Mouse (Mus musculus) frontal cortex, postnatal 10 days (tissue): ENCODE measurements around the gene Zmat5.

Source experiments
- DNase-seq, 2 experiments: peaks; one replicate each; pipeline ENCODE4 v3.0.0; 2022; ENCODE audit warnings: low spot score in 2 of 2, mixed read lengths in 1 of 2

Gene Zmat5

DNA sequence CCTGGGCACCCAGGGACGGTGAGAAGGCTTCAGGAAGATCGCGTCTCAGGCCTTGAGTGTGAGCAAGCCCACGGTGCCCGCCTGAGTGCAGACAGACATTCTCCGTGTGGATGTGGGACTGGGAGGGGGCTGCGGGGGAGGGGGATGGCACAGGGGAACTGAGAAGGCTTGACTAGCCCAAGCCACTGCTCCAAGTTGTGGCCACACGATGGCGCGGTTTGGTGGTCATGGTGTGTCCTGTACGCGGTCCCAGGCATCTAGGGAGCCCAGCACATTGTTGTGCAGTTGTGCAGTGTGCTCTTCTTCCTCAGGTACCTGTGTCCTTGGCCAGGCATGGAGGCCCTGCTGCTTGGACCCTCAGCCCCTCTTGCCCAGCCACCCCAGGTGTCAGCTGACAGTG lies 29.7 kb downstream of the Zmat5 start:
- DNase-seq, result no peak

GRCm38 (mm10) chr11:4736355-4736754 lies 31.9 kb downstream of the Zmat5 start:
- DNase-seq, result no peak

- DNase-seq, result no peak
Observed at GRCm38 (mm10) chr11:4737682-4738081, 33.2 kb downstream of the Zmat5 start.

DNA sequence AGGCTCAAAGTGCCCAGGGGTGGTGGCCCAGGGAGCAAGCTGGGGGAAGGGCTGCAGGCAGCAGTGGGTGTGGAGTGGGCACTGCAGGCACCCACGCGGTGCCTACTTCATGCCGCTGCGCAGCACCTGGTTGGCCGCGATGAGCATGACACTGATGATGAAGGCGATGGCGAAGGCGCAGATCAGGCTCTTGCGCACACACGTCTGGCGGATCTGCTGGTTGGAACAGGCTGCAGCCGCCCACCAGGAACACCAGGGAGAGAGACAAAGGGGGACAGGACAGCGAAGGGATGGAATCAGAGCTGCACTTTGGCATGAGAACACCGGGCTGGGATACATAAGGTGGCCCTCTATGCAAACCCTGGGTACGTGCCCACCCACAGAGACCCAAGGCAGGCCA lies 34.2 kb downstream of the Zmat5 start:
- DNase-seq, result no peak

DNA sequence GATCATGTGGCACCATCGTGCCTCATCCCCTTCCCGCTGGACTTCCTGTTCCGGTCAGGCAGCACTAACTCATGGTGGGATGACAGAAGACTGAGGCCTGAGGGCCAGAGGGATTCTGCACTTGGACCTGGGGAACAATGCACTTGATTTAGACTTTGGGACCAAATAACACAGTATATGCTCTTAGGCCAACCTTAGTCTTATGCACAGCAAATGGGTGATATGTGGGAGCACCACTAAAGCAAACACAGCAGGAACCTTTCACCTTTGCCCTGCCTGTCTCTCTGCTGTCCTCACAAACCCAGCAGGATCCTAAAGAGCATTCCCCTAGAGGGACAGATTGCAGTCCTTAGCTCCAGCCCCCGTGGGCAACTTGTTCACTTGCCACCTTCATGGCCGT lies 36.3 kb downstream of the Zmat5 start:
- no peak for DNase-seq

- no peak for DNase-seq
Observed at GRCm38 (mm10) chr11:4744691-4745090, 40.2 kb downstream of the Zmat5 start.

GRCm38 (mm10) chr11:4745969-4746368 lies 41.5 kb downstream of the Zmat5 start:
- DNase-seq, result no peak

- DNase-seq, result no peak
Observed at GRCm38 (mm10) chr11:4746733-4747132, 42.3 kb downstream of the Zmat5 start, which contains the start of gene Cabp7. Gene Cabp7, minus strand, starts transcription at chr11:4746778.

GRCm38 (mm10) chr11:4747285-4747684 lies 42.8 kb downstream of the Zmat5 start:
- DNase-seq, result no peak

GRCm38 (mm10) chr11:4750263-4750662 lies 45.8 kb downstream of the Zmat5 start:
- DNase-seq, result no peak

GRCm38 (mm10) chr11:4752836-4753235 lies 48.4 kb downstream of the Zmat5 start:
- DNase-seq, result no peak

DNA sequence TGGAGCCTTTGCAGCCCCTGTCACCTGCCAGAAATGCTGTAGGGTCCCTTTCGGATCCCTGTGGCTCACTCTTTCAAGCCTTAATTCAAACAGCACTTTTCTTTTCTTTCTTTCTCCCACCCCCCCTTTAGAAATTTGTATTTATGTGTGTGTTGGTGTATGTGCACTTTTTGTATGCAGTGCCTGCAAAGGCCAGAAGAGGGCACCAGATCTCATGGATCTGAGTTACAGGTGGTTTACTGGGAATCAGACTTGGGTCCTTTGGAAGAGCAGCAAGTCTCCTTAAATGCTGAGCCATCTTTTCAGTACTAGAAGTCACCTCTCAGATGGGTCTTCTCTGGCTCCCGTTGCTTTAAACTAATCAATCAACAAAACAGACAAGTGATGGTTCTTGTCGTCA lies 49.6 kb downstream of the Zmat5 start:
- no peak for DNase-seq

- no peak for DNase-seq
Observed at GRCm38 (mm10) chr11:4754867-4755266, 50.4 kb downstream of the Zmat5 start.

DNA sequence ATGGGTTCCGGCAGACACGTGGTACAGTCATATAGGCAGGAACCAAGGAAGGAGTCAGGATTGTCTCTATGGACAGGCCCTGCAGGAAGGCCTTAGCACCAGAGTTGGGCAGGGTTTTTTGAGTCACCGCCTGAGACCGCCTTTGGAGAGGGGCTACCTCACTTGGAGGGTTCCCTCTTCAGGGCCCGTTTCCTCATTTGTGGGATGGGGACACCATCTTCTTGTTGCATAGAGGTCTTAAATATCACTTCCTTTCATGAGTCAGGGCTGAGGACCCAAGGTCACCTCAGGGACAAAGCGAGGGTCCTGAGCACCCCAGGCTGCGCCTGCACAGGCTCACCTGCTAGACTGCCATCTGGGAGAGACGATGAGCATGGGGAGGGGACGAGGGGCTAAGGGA lies 52.0 kb downstream of the Zmat5 start:
- DNase-seq, result no peak

DNA sequence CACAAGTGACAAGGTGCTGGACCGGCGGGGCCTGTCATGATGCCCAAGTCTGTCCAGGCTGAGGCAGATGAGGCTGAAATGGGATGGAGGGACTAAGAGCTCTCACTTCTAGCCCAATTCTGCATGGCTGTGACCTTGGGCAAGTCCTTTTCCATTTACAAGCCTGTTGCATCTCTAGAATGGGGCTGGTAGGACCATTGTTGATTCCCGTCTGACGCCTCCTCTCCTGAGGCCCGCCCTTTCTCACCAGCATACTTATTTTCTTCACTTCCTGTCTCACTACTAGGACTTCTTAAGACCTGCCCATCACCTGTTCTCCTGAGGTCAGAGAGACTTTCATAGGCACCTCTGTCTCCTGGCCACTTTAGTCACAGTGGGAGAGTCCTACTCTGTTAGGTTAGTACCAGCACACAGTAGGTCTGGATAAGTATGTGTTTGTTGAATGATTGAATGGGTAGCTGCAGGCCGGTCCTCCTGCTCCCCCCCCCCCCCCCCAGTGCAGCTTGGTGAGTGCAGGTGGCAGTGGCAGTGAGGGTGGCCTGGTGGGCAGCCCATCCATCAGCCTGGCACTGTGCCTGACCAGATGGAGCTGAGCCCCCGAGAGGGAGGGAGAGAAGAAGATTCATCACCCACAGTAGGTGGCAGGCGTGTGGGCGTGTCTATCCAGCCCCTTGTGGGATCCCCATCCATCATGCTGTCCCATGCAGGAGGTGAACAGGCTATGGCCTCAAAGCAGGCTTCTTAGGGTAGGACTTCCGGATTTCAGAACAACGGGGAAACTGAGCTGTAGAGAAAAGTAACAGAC lies 52.7 kb downstream of the Zmat5 start:
- DNase-seq, result no peak

GRCm38 (mm10) chr11:4757789-4758158 lies 53.3 kb downstream of the Zmat5 start:
- DNase-seq, result no peak

- no peak for DNase-seq
Observed at GRCm38 (mm10) chr11:4760438-4760837, 56.0 kb downstream of the Zmat5 start.

- no peak for DNase-seq
Observed at GRCm38 (mm10) chr11:4761991-4762390, 57.5 kb downstream of the Zmat5 start.

- DNase-seq, result no peak
Observed at GRCm38 (mm10) chr11:4762511-4762910, 58.0 kb downstream of the Zmat5 start.

- no peak for DNase-seq
Observed at GRCm38 (mm10) chr11:4763631-4764030, 59.2 kb downstream of the Zmat5 start.

DNA sequence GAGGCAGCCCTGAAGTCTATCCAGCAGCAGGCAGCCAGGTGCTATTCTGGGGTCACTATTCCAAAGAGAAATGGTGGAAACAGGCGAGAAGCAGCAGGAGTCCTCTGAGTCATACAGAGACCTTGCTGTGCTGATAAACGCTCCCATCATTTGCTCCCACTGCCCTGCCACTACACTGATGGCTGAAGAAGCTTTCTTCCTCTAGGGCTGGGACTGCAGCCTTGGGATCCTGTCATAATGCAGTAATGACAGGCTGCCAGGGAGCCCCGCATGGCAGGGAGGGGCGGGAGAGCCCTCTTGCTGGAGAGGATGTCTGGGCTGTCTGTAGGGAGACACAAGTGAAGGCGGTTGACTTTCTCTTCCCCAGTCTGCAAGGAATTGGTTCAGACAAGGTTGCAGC lies 60.0 kb downstream of the Zmat5 start:
- no peak for DNase-seq

GRCm38 (mm10) chr11:4768399-4768798 lies 63.9 kb downstream of the Zmat5 start:
- DNase-seq, result no peak

DNA sequence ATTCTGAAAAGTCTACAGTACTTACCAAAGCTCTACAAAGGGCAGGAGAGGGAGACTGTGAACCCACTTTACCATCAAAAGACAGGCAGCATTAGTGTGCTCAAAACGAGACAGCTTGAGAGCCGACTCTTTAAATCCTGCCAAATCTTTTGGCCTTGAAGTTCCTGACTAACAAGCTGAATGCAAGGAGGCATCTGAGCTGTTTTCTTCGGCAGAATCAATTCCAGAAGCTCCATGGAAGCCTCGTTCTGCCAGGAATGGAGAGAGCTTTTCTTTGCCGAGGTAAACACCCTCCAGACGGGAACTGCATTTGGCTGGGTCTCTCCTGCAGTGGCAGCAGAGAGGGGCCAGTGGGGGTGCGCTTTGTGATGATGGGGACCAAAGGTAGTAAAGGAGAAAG lies 64.8 kb downstream of the Zmat5 start:
- DNase-seq, result no peak

DNA sequence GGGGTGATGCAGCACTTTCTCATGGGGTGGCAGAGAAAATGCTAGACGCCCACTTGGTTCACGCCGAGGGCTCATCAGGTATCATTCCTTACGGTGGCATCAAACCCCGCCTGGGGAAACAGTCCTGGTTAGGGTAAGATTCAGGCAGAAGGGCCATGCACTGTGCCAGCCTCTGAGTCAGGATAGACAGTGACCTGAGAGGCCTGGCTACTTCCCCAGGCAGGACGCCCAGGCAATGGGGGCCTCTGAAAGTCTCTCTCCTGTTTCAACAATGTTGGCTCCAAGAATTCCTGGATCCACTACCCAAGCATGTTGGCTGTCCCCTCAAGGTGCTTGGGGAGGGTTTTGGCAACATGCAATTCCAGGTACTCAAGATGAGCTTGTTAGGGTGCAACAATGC lies 65.4 kb downstream of the Zmat5 start:
- no peak for DNase-seq
